In genomic region chr14:26491150-26491549, GRCm38 (mm10) we compare ENCODE assay signal across 8 mouse cellular contexts. TPM values are rescaled to one million over a fixed set of nuclear protein-coding genes. Genes with fewer than 3 reads are reported as not detected.
DNase-seq lines count a peak whose midpoint lies in the region; ATAC-seq lines count a peak whose summit lies in the region.

No protein-coding gene starts in this region.

- H3K4me1 ChIP-seq in midbrain, embryonic 10.5 days, result peaks cover 14% of the 10 kb centered on the region
- peaks cover 2% of the 10 kb centered on the region; the same call in 1 of the 2 replicates for H3K4me1 ChIP-seq in midbrain, embryonic 16.5 days (ENCODE audit: control insufficient read depth, insufficient read depth, low read length)
- no peaks in the 10 kb centered on the region for H3K4me1 ChIP-seq in midbrain, embryonic 14.5 days (ENCODE audit: control insufficient read depth, insufficient read depth, low read length)

- DNase-seq in midbrain, embryonic 10.5 days (ENCODE audit: low spot score), result peak; percentile 60
- peak; percentile 31 for DNase-seq in hindlimb bud, embryonic 11.5 days (ENCODE audit: extremely low spot score, low read depth, low spot score)
- DNase-seq in left cerebral cortex, postnatal 14 days (ENCODE audit: low spot score in 2 of 2), result peak; percentile 58 to 70
- peak; percentile 81 for DNase-seq in midbrain, embryonic 14.5 days
- DNase-seq in spleen, postnatal 14 days (ENCODE audit: low spot score in 2 of 2), result peak; percentile 28 to 67

- H3K36me3 ChIP-seq in midbrain, embryonic 10.5 days, result no peaks in the 10 kb centered on the region
- no peaks in the 10 kb centered on the region for H3K36me3 ChIP-seq in midbrain, embryonic 16.5 days (ENCODE audit: control insufficient read depth, insufficient read depth, low read length)
- no peaks in the 10 kb centered on the region for H3K36me3 ChIP-seq in midbrain, embryonic 14.5 days (ENCODE audit: control insufficient read depth, insufficient read depth, low read length)

- H3K4me3 ChIP-seq in midbrain, embryonic 10.5 days, result no peak overlapping the region
- H3K4me3 ChIP-seq in midbrain, embryonic 16.5 days (ENCODE audit: low read depth, low read length), result no peak overlapping the region
- no peak overlapping the region for H3K4me3 ChIP-seq in midbrain, embryonic 14.5 days (replicated peaks; ENCODE audit: low read depth, low read length)

- intact Hi-C loops in left cerebral cortex, postnatal 14 days (cut with DNase I), result loop anchor here (5.0 kb wide), 1 partner anchor 41 kb away; the partner anchor contains the start of gene Slmap

- H3K27me3 ChIP-seq in midbrain, embryonic 10.5 days (ENCODE audit: low read depth, poor library complexity, severe bottlenecking), result no peaks in the 10 kb centered on the region
- H3K27me3 ChIP-seq in midbrain, embryonic 16.5 days (ENCODE audit: control insufficient read depth, insufficient read depth, low read depth, low read length), result no peaks in the 10 kb centered on the region
- no peaks in the 10 kb centered on the region for H3K27me3 ChIP-seq in midbrain, embryonic 14.5 days (ENCODE audit: control insufficient read depth, insufficient read depth, low read length)

- H3K27ac ChIP-seq in midbrain, embryonic 10.5 days (replicated peaks), result no peak overlapping the region
- no peak overlapping the region for H3K27ac ChIP-seq in midbrain, embryonic 16.5 days (ENCODE audit: low read length)
- H3K27ac ChIP-seq in midbrain, embryonic 14.5 days (replicated peaks; ENCODE audit: low read depth, low read length), result no peak overlapping the region

- no peaks in the 10 kb centered on the region for H3K9me3 ChIP-seq in midbrain, embryonic 10.5 days (replicated peaks)
- no peaks in the 10 kb centered on the region for H3K9me3 ChIP-seq in midbrain, embryonic 16.5 days (replicated peaks; ENCODE audit: control insufficient read depth, low read length, poor library complexity, severe bottlenecking)
- no peaks in the 10 kb centered on the region for H3K9me3 ChIP-seq in midbrain, embryonic 14.5 days (ENCODE audit: control insufficient read depth, low read length)

- 49% methylated on average over 2 of the region's 2 CpGs for WGBS in midbrain, embryonic 10.5 days
- 34% methylated on average over 2 of the region's 2 CpGs for WGBS in midbrain, embryonic 16.5 days
- 34% methylated on average over 2 of the region's 2 CpGs for WGBS in midbrain, embryonic 14.5 days

- no peak overlapping the region for H3K9ac ChIP-seq in midbrain, embryonic 16.5 days (ENCODE audit: low read depth, low read length)
- no peak overlapping the region for H3K9ac ChIP-seq in midbrain, embryonic 14.5 days (replicated peaks; ENCODE audit: low read length)

- no peak for ATAC-seq in midbrain, embryonic 16.5 days
- peak; percentile 89 for ATAC-seq in cerebellum, adult (ENCODE audit: insufficient number of reproducible peaks, low FRiP score, low TSS enrichment)
- ATAC-seq in frontal cortex, adult (ENCODE audit: low TSS enrichment), result peak; percentile 89
- ATAC-seq in midbrain, embryonic 14.5 days (ENCODE audit: low FRiP score, low TSS enrichment), result no peak

- H3K4me2 ChIP-seq in midbrain, embryonic 16.5 days (ENCODE audit: low read length), result no peak overlapping the region
- no peak overlapping the region for H3K4me2 ChIP-seq in midbrain, embryonic 14.5 days (ENCODE audit: low read length)

RNA-seq across cellular contexts. Expression of gene Slmap, which starts 43.6 kb away (rescaled TPM):
- polyA plus RNA-seq in midbrain, embryonic 10.5 days (2016; fragmentation: Nextera tagmentation; extraction: Ambion mirVana), result 13.8 and 14.3 TPM in 2 replicates
- 11.3 and 13.6 TPM in 2 replicates for polyA plus RNA-seq in midbrain, embryonic 16.5 days (2015; fragmentation: Nextera tagmentation; extraction: Ambion mirVana)
- 100 to 1,000 TPM in 1 of 2 experiments, 10 to 100 TPM in 1; 96.4 to 106 TPM for total RNA-seq in left cerebral cortex, postnatal 14 days (2021)
- 16.7 and 19.1 TPM in 2 replicates for polyA plus RNA-seq in midbrain, embryonic 14.5 days (2014; fragmentation: Nextera tagmentation; extraction: Ambion mirVana)

Comparison
In these comparisons a context has a peak if more than half of its experiments do, and no peak if none do; other contexts are left out.
1. DNase-seq: peak in every context shown above with its lines; median percentile 81 in midbrain, embryonic 14.5 days; 64 in left cerebral cortex, postnatal 14 days; 60 in midbrain, embryonic 10.5 days; 48 in spleen, postnatal 14 days; 31 in hindlimb bud, embryonic 11.5 days.
2. ATAC-seq: peak in cerebellum, adult (single experiment) and frontal cortex, adult (single experiment); none in midbrain, embryonic 16.5 days (single experiment) and midbrain, embryonic 14.5 days (single experiment).